ENCODE assay signal across 11 mouse cellular contexts in the genomic region with DNA sequence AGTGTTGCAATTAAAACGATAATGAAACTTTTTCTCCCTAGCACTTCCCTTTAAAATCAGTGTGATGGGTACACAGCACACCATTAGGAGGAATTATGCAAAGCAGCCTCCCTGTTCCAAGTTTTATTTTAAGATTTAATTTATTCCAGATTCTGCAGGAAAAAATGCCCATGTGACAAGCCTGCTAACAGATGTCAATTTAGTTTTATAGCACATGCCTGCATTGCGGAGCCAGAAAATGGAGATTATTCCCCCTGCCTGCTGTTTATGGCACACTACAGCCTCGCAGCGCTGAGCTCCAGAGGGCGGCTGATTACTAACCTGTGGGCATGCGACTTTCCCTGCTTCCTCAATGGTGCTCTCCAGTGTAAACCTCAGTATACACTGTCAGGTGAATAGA.
DNase-seq lines count a peak whose midpoint lies in the region; ATAC-seq and TF ChIP-seq lines count a peak whose summit lies in the region.
"Had no signal": no experiment of that assay in that cellular context is flagged by ENCODE, and none has a peak within 500 bp of the region (broad histone marks: within the 10 kb centered on the region; RNA-seq: fewer than 3 reads in every experiment).

No protein-coding gene starts in this region.

- no peaks in the 10 kb centered on the region for H3K9me3 ChIP-seq in hindbrain, postnatal 0 days (ENCODE audit: low read length)
- H3K9me3 ChIP-seq in limb, embryonic 12.5 days, result no peaks in the 10 kb centered on the region
- H3K9me3 ChIP-seq: heart, embryonic 13.5 days had no signal

- H3K9ac ChIP-seq in hindbrain, postnatal 0 days (replicated peaks; ENCODE audit: low read length), result no peak overlapping the region
- no peak overlapping the region for H3K9ac ChIP-seq in limb, embryonic 12.5 days (replicated peaks)
- H3K9ac ChIP-seq: heart, embryonic 13.5 days had no signal

- no peak overlapping the region for H3K4me2 ChIP-seq in hindbrain, postnatal 0 days (ENCODE audit: low read depth, low read length)
- no peak overlapping the region for H3K4me2 ChIP-seq in limb, embryonic 12.5 days
- H3K4me2 ChIP-seq: heart, embryonic 13.5 days had no signal

- H3K27me3 ChIP-seq in hindbrain, postnatal 0 days (ENCODE audit: insufficient read depth, low read length), result no peaks in the 10 kb centered on the region
- H3K27me3 ChIP-seq in limb, embryonic 12.5 days, result no peaks in the 10 kb centered on the region
- H3K27me3 ChIP-seq: heart, embryonic 13.5 days had no signal

- TF ChIP-seq CTCF in hindbrain, postnatal 0 days (IDR thresholded peaks at IDR 0.05; ENCODE audit: low read depth), result no peak

- 0 out of 2 replicates have a peak, but pooled peaks have one; percentile 43 for ATAC-seq in hindbrain, postnatal 0 days
- peak; percentile 81 for ATAC-seq in limb, embryonic 12.5 days (ENCODE audit: insufficient number of reproducible peaks, insufficient read depth, low FRiP score, low TSS enrichment, low read depth)
- ATAC-seq: intestine, postnatal 0 days had no signal

- H3K4me1 ChIP-seq in hindbrain, postnatal 0 days (ENCODE audit: insufficient read depth, low read length), result no peaks in the 10 kb centered on the region
- peaks cover 31% of the 10 kb centered on the region for H3K4me1 ChIP-seq in limb, embryonic 12.5 days (replicated peaks)

- peak; percentile 63 for DNase-seq in right cerebral cortex, adult 18-20 months
- DNase-seq in right cerebral cortex, postnatal 25 days, result no peak
- peak; percentile 38 for DNase-seq in hindbrain, postnatal 0 days (ENCODE audit: low spot score)
- no peak for DNase-seq in adrenal gland, adult 8-10 months
- no peak for DNase-seq in heart, adult 8-10 months (ENCODE audit: low spot score)
- DNase-seq in kidney, postnatal 14 days, result no peak
- DNase-seq: cerebellum, adult 18-20 months; lung, postnatal 36 days had no signal

- 41% methylated on average over 6 of the region's 6 CpGs for WGBS in hindbrain, postnatal 0 days
- 16% methylated on average over 6 of the region's 6 CpGs for WGBS in limb, embryonic 12.5 days

- no peak overlapping the region for H3K27ac ChIP-seq in hindbrain, postnatal 0 days
- peak overlapping the region; percentile 87 for H3K27ac ChIP-seq in limb, embryonic 12.5 days
- H3K27ac ChIP-seq: heart, embryonic 13.5 days had no signal

- no peaks in the 10 kb centered on the region for H3K36me3 ChIP-seq in hindbrain, postnatal 0 days (ENCODE audit: insufficient read depth, low read length)
- H3K36me3 ChIP-seq in limb, embryonic 12.5 days, result no peaks in the 10 kb centered on the region
- H3K36me3 ChIP-seq: heart, embryonic 13.5 days had no signal

- no peak overlapping the region for H3K4me3 ChIP-seq in hindbrain, postnatal 0 days (ENCODE audit: low read length)
- H3K4me3 ChIP-seq in limb, embryonic 12.5 days (replicated peaks), result no peak overlapping the region
- H3K4me3 ChIP-seq: heart, embryonic 13.5 days had no signal

Comparison
In these comparisons a context has a peak if more than half of its experiments do, and no peak if none do; other contexts are left out.
1. DNase-seq: peak in right cerebral cortex, adult 18-20 months (single experiment) and hindbrain, postnatal 0 days (single experiment); none in right cerebral cortex, postnatal 25 days (single experiment), adrenal gland, adult 8-10 months (single experiment), heart, adult 8-10 months (single experiment) and kidney, postnatal 14 days (single experiment).